Mouse (Mus musculus) kidney, adult 2 months (tissue): ENCODE measurements around the gene Snrnp25.

ENCODE experiments used
- CTCF ChIP-seq: fragments of 200-500 bp; conservative IDR thresholded peaks from 2 replicates; pipeline ENCODE4 v1.5.1; 2011; ENCODE audit warnings: low read depth, mild to moderate bottlenecking, control low read depth, low read length, moderate library complexity, mixed read lengths; ENCODE audit not compliant: insufficient read depth, insufficient read length
- POLR2A ChIP-seq: fragments of 200-500 bp; IDR thresholded peaks from one replicate; pipeline ENCODE4 v1.6.1; 2011; ENCODE audit warnings: low read depth, low read length, control low read depth

DNA sequence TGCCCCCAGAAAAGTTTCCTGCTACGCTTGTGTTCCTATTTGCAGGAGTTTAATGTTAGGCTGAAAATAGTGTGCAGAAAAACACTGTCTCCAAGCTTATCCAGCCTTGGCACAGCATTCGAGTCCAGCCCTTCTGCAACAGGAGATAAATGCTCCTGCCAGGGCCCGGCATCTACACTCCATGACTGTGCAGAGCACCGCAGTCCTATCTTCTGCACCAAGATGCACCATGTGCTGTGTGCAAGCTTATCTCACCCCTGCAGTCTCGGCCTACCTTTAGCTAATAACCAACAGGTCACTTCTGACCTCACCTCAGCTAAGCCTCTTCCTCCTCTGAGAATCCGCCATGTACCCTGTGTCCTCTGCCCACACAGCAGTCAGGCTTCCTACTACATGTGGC, 40.4 kb downstream of the Snrnp25 start:
- TF ChIP-seq CTCF (no peak), POLR2A (no peak)
